Mouse (Mus musculus) neural tube, embryonic 15.5 days (tissue): Measurements from ENCODE around the gene Pik3ca. TPM values are rescaled to one million over a fixed set of nuclear protein-coding genes. Genes with fewer than 3 reads are reported as not detected.
"Not testable (repeated sequence)": the region's sequence is repeated elsewhere in the genome, so short reads cannot be mapped to it uniquely, and the experiment has no call there.

ENCODE experiments used
- ATAC-seq: fragments of 200-750 bp; cut with Nextera tagmentation; 2 replicates; pipeline ENCODE4 v1.8.0; 2017; ENCODE audit warnings: mild to moderate bottlenecking, moderate TSS enrichment, moderate library complexity; ENCODE audit not compliant: low FRiP score
- H3K27ac ChIP-seq: fragments of 300-500 bp; sonication (generic); replicated peaks from 2 replicates; pipeline ENCODE4 v1.5.1; 2015; ENCODE audit warnings: mild to moderate bottlenecking, inconsistent platforms
- H3K27me3 ChIP-seq: fragments of 300-500 bp; sonication (generic); replicated peaks from 2 replicates; pipeline ENCODE4 v1.6.1; 2015; ENCODE audit warnings: inconsistent platforms
- H3K36me3 ChIP-seq: fragments of 300-500 bp; sonication (generic); 2 replicates; pipeline ENCODE4 v1.6.1; 2015; ENCODE audit warnings: inconsistent platforms
- H3K4me1 ChIP-seq: fragments of 300-500 bp; sonication (generic); 2 replicates; pipeline ENCODE4 v1.6.1; 2015; ENCODE audit warnings: inconsistent platforms
- H3K4me2 ChIP-seq: fragments of 300-500 bp; sonication (generic); 2 replicates; pipeline ENCODE4 v1.6.1; 2015; ENCODE audit warnings: inconsistent platforms, mild to moderate bottlenecking, moderate library complexity
- H3K4me3 ChIP-seq: fragments of 300-500 bp; sonication (generic); replicated peaks from 2 replicates; pipeline ENCODE4 v1.5.1; 2015; ENCODE audit warnings: mild to moderate bottlenecking, inconsistent platforms
- H3K9ac ChIP-seq: fragments of 300-500 bp; sonication (generic); replicated peaks from 2 replicates; pipeline ENCODE4 v1.6.1; 2015; ENCODE audit warnings: mild to moderate bottlenecking, inconsistent platforms
- H3K9me3 ChIP-seq: fragments of 300-500 bp; sonication (generic); replicated peaks from 2 replicates; pipeline ENCODE4 v1.6.1; 2016; ENCODE audit warnings: inconsistent platforms
- WGBS: fragments of 180-500 bp; shearing (Covaris S2); methylation state at CpG from one replicate; pipeline ENCODE4 v1.1.7; 2015; ENCODE audit warnings: mixed read lengths; 5-methylcytosine and 5-hydroxymethylcytosine counted together
- polyA plus RNA-seq: library from polyadenylated mRNA; unstranded; fragments of >200 nt; fragmentation: Nextera tagmentation; extraction: Ambion mirVana; gene quantifications from 2 replicates; pipeline ENCODE4 v1.2.1, GENCODE M21; 2015

Pik3ca gene
- polyA plus RNA-seq, 1 experiment from 2014 or later = 12.3 TPM

- peaks cover 9% of the 10 kb centered on the region; the same call in 1 of the 2 replicates for H3K4me1 ChIP-seq
- no peaks in the 10 kb centered on the region for H3K27me3 ChIP-seq
- no peak for ATAC-seq
- WGBS = 78% methylated on average over 4 of the region's 4 CpGs
- no peak overlapping the region for H3K4me2 ChIP-seq
- no peak overlapping the region for H3K9ac ChIP-seq
- H3K4me3 ChIP-seq = no peak overlapping the region
- H3K36me3 ChIP-seq = no peaks in the 10 kb centered on the region
- no peak overlapping the region for H3K27ac ChIP-seq
- no peaks in the 10 kb centered on the region for H3K9me3 ChIP-seq
These were observed 30.2 kb downstream of the Pik3ca start for GRCm38 (mm10) chr3:32427695-32428094.

GRCm38 (mm10) chr3:32428361-32428760, 30.9 kb downstream of the Pik3ca start:
- Histone ChIP-seq H3K4me2 (no peak overlapping the region), H3K9me3 (no peaks in the 10 kb centered on the region), H3K4me1 (peaks cover 9% of the 10 kb centered on the region; the same call in 1 of the 2 replicates), H3K27me3 (no peaks in the 10 kb centered on the region), H3K4me3 (no peak overlapping the region), H3K36me3 (no peaks in the 10 kb centered on the region), H3K27ac (no peak overlapping the region), H3K9ac (no peak overlapping the region)
- no peak for ATAC-seq
- 95% methylated on average over 3 of the region's 3 CpGs for WGBS

GRCm38 (mm10) chr3:32428921-32429320, 31.4 kb downstream of the Pik3ca start:
- no peak overlapping the region for H3K27ac ChIP-seq
- no peaks in the 10 kb centered on the region for H3K36me3 ChIP-seq
- no peak for ATAC-seq
- H3K4me1 ChIP-seq = peaks cover 9% of the 10 kb centered on the region; the same call in 1 of the 2 replicates
- no peaks in the 10 kb centered on the region for H3K9me3 ChIP-seq
- 74% methylated on average over 4 of the region's 4 CpGs for WGBS
- no peak overlapping the region for H3K9ac ChIP-seq
- H3K4me2 ChIP-seq = no peak overlapping the region
- no peaks in the 10 kb centered on the region for H3K27me3 ChIP-seq
- H3K4me3 ChIP-seq = no peak overlapping the region

- not testable (repeated sequence) for H3K9me3 ChIP-seq, ATAC-seq, H3K27ac ChIP-seq, H3K36me3 ChIP-seq, H3K4me3 ChIP-seq, H3K9ac ChIP-seq, H3K4me1 ChIP-seq, H3K4me2 ChIP-seq, H3K27me3 ChIP-seq
These were observed 31.9 kb downstream of the Pik3ca start for GRCm38 (mm10) chr3:32429351-32429750.

GRCm38 (mm10) chr3:32430394-32430793, 32.9 kb downstream of the Pik3ca start:
- Histone ChIP-seq H3K4me2 (no peak overlapping the region), H3K9ac (no peak overlapping the region), H3K36me3 (no peaks in the 10 kb centered on the region), H3K4me3 (no peak overlapping the region), H3K9me3 (no peaks in the 10 kb centered on the region), H3K27me3 (no peaks in the 10 kb centered on the region), H3K4me1 (peaks cover 9% of the 10 kb centered on the region; the same call in 1 of the 2 replicates), H3K27ac (no peak overlapping the region)
- no peak for ATAC-seq
- WGBS = 71% methylated on average over 2 of the region's 2 CpGs

- WGBS = 76% methylated on average over 2 of the region's 2 CpGs
- Histone ChIP-seq H3K27ac (no peak overlapping the region), H3K9me3 (no peaks in the 10 kb centered on the region)
These were observed 36.5 kb downstream of the Pik3ca start for GRCm38 (mm10) chr3:32434016-32434415.

GRCm38 (mm10) chr3:32436101-32436500, 38.6 kb downstream of the Pik3ca start:
- Histone ChIP-seq H3K4me1 (no peaks in the 10 kb centered on the region), H3K4me2 (no peak overlapping the region), H3K27me3 (no peaks in the 10 kb centered on the region), H3K9ac (no peak overlapping the region), H3K36me3 (peaks cover 36% of the 10 kb centered on the region), H3K27ac (no peak overlapping the region), H3K9me3 (no peaks in the 10 kb centered on the region), H3K4me3 (no peak overlapping the region)
- ATAC-seq = no peak
- WGBS = 90% methylated on average over 11 of the region's 11 CpGs

More at GRCm38 (mm10) chr3:32434016-32434415, 36.5 kb downstream of the Pik3ca start:
- ATAC-seq = no peak
- Histone ChIP-seq H3K4me1 (0 out of 2 replicates have a peak, but pooled peaks cover 1% of the 10 kb centered on the region), H3K27me3 (no peaks in the 10 kb centered on the region), H3K9ac (no peak overlapping the region), H3K4me3 (no peak overlapping the region), H3K4me2 (no peak overlapping the region), H3K36me3 (peaks cover 19% of the 10 kb centered on the region)

GRCm38 (mm10) chr3:32437297-32437696, 39.8 kb downstream of the Pik3ca start:
- Histone ChIP-seq H3K36me3 (peaks cover 47% of the 10 kb centered on the region), H3K27ac (no peak overlapping the region), H3K27me3 (no peaks in the 10 kb centered on the region), H3K4me3 (no peak overlapping the region), H3K9ac (no peak overlapping the region), H3K4me1 (no peaks in the 10 kb centered on the region), H3K9me3 (no peaks in the 10 kb centered on the region), H3K4me2 (no peak overlapping the region)
- WGBS = 97% methylated on average over 6 of the region's 6 CpGs
- no peak for ATAC-seq

- no peaks in the 10 kb centered on the region for H3K27me3 ChIP-seq
- H3K9ac ChIP-seq = no peak overlapping the region
- ATAC-seq = no peak
- no peak overlapping the region for H3K4me2 ChIP-seq
- H3K4me1 ChIP-seq = no peaks in the 10 kb centered on the region
- no peak overlapping the region for H3K27ac ChIP-seq
- 92% methylated on average over 6 of the region's 6 CpGs for whole genome bisulfite sequencing
- no peak overlapping the region for H3K4me3 ChIP-seq
- peaks cover 52% of the 10 kb centered on the region for H3K36me3 ChIP-seq
- H3K9me3 ChIP-seq = no peaks in the 10 kb centered on the region
These were observed 40.3 kb downstream of the Pik3ca start for GRCm38 (mm10) chr3:32437820-32438219.

- no peak overlapping the region for H3K4me3 ChIP-seq
- no peaks in the 10 kb centered on the region for H3K27me3 ChIP-seq
- no peak overlapping the region for H3K9ac ChIP-seq
- H3K4me2 ChIP-seq = no peak overlapping the region
- H3K27ac ChIP-seq = no peak overlapping the region
- no peak for ATAC-seq
- H3K4me1 ChIP-seq = no peaks in the 10 kb centered on the region
- H3K9me3 ChIP-seq = no peaks in the 10 kb centered on the region
- H3K36me3 ChIP-seq = peaks cover 59% of the 10 kb centered on the region
- 91% methylated on average over 4 of the region's 4 CpGs for WGBS
These were observed 41.2 kb downstream of the Pik3ca start for GRCm38 (mm10) chr3:32438716-32439115.

- no peak for ATAC-seq
- Histone ChIP-seq H3K9me3 (no peaks in the 10 kb centered on the region), H3K27me3 (no peaks in the 10 kb centered on the region), H3K36me3 (peaks cover 70% of the 10 kb centered on the region), H3K9ac (no peak overlapping the region), H3K27ac (no peak overlapping the region), H3K4me2 (no peak overlapping the region), H3K4me1 (no peaks in the 10 kb centered on the region), H3K4me3 (no peak overlapping the region)
These were observed 44.2 kb downstream of the Pik3ca start for GRCm38 (mm10) chr3:32441710-32442109.

- Histone ChIP-seq H3K27ac (no peak overlapping the region), H3K9ac (no peak overlapping the region), H3K9me3 (no peaks in the 10 kb centered on the region), H3K36me3 (peaks cover 63% of the 10 kb centered on the region), H3K4me3 (no peak overlapping the region), H3K27me3 (no peaks in the 10 kb centered on the region), H3K4me1 (no peaks in the 10 kb centered on the region), H3K4me2 (no peak overlapping the region)
- no peak for ATAC-seq
- WGBS = 43% methylated on average over 11 of the region's 11 CpGs
These were observed 57.0 kb downstream of the Pik3ca start for GRCm38 (mm10) chr3:32454329-32455021.
